Mouse (Mus musculus) fibroblast of lung, adult 2 months (primary cell): ENCODE measurements around the gene Crx.

ENCODE experiments used
- DNase-seq: peaks from one replicate; pipeline ENCODE4 v3.0.0-alpha.2; 2011; ENCODE audit warnings: low read depth

The Crx gene

DNA sequence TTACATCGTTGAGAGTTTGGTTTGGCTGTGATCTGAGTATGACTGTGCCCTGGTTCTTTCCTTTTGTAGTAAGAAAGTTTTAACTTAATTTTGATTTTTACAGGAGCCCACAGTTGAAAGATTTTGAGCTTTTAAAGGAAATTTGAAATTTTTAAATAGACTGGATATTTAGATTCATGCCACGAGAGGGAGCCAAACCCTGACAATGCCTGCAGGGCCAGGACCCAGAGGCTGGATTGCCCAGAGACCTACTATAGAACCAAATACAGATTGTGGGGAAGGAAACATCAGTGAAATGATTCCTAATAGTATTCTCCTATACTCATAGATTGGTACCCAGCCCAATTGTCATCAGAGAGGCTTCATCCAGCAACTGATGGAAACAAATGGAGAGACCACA is 20.1 kb downstream of the Crx start:
- DNase-seq: peak; percentile 1

GRCm38 (mm10) chr7:15839578-15839977 is 40.2 kb downstream of the Crx start, which contains the start of gene Obox6:
TSS of gene Obox6 (minus strand) at chr7:15839678.
- no peak for DNase-seq
